Mouse (Mus musculus): ENCODE measurements at regions not wholly inside any gene's neighbourhood (a gene's known extent, or its start where the extent isn't known, plus 50 kb on each side); places are given as distances from the start of the nearest gene placed in this dataset.

- peak; percentile 96 for DNase-seq
Observed at GRCm38 (mm10) chr12:19387706-19388105, 566.6 kb upstream of the Gm21863 start.
